Mouse (Mus musculus) adrenal gland, adult 2 months (tissue): ENCODE measurements around the gene Clpp. TPM values are rescaled to one million over a fixed set of nuclear protein-coding genes. Genes with fewer than 3 reads are reported as not detected.

Experiments used
- DNase-seq: peaks from one replicate; pipeline ENCODE4 v3.0.0; 2021
- polyA plus RNA-seq: library from polyadenylated mRNA; depleted of rRNA; stranded (reverse); fragments of >200 nt; gene quantifications from 2 replicates; pipeline ENCODE4 v1.2.3, GENCODE M21; 2012
- total RNA-seq, 2 experiments: library from RNA; stranded (reverse); gene quantifications; 2 replicates each; pipeline ENCODE4 v1.2.3; 2021

The Clpp gene
- total and polyA plus RNA-seq, 3 experiments = 118 to 378 (median 140) TPM

DNA sequence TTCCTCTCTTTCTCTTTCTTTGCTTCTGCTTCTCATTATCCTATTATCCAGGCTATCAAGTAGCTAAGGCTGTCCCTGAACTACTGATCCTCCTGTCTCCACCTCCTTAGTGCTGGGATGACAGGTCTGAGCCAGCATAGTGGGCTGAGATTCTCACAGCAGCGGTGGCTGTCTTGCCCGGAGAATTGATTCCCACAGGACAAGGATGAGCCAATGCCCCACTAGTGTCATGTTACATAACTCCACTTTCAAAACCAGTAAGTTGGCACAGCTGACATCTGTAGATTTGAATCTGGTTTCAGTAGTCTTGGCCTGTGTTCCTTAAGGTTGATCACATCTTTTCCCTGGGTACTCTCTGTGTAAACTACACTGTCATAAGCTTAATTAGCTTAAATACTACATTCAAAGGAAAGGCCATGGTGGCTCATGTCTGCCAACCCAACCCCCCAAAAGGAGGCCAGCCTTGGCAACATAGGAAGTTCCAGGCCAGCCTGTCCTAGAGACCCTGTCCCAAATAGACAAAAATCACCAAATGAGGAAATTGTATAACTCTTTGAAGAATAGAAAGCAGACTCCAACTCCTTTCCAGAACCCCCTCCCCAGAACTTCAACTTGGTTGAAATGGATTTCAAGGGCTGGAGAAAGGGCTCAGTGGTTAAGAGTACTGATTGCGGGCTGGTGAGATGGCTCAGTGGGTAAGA lies 3.9 kb upstream of the Clpp start:
- no peak for DNase-seq

DNA sequence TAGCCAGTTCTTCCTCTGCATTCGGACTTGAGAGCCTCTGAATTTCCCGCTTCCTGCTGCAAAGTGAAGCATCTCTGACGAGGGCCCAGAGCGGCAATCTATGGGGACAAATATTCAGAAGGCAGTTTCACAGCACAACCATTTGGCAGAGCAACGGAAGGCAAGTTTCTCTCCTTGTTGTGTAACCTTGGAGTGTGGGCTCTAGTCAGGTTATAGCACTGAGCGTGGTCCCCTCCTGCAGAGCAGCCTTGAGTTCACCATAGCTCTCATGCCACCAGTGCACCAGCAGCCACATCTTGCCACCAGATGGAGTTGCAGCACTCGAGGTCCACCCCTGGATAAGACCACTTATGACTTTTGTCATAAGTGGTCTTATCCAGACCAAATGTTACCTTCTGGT lies 1.7 kb upstream of the Clpp start:
- DNase-seq = no peak

DNA sequence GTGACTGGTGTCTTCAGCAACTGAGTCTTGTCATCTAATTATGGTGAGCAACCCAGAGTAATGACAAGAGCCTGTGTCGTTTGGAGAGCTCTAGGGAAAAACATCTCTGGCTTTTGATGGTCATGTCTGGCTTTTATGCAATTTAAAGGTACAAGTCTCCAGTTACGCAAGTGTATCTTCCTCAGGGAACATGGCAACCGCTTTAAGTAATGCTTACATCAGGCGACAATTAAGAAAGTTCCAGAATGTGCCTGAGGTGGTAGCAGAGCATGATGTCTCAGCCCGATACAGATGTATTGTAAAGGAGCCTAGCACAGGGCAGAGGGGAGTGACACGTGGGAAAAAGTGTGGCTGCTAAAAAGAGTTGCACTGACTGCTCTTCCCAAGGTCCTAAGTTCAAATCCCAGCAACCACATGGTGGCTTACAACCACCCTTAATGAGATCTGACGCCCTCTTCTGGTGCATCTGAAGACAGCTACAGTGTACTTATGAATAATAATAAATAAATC lies 1.1 kb upstream of the Clpp start:
- no peak for DNase-seq

DNA sequence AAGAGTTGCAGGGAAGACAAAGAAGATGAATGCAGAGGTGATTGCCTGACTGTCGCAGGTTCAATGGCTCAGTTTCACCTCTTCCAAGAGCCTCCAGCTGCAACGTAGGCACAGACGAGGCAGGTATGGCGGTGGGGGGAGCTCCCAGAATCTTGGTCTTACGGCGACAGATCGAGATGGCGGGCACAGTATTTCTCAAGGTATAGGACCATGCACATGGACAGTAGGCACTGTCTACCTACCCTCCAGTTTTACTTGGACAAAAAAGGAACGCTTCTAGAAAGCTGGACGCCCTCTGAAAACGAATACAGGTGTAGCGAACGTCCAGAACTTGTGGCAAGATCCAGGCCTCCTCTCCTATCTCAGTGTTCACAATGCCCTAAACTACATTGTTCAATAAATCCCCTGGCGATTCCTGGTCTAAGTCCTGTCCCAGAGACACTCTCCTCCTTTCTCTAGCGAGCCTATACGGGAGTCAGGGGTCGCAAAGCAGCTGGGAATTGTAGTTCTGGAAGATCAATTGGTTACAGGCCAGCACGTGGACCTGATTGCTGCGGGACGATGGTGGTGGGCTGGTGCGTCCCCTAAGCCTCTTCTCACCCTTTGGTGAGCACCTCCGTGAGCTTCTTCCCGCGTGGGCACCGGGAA lies 514 bp upstream of the Clpp start:
- DNase-seq = no peak

DNA sequence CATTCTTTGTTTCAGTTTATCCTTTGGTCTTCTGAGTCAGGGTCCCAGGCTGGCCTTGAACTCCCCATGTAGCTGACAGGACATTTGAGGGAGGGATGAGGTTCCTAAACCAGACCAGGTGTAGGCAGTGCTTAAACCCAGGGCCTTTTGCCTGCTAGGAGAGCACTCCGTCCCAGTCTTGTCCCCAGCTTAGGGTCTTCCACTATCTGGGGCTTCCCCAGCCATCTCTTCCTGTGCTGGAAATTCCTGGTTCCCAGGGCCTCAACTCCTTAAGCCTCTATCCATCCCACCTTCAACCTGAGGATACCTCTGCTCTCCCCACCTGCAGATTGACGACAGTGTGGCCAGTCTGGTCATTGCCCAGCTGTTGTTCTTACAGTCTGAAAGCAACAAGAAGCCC lies 861 bp downstream of the Clpp start:
- no peak for DNase-seq

DNA sequence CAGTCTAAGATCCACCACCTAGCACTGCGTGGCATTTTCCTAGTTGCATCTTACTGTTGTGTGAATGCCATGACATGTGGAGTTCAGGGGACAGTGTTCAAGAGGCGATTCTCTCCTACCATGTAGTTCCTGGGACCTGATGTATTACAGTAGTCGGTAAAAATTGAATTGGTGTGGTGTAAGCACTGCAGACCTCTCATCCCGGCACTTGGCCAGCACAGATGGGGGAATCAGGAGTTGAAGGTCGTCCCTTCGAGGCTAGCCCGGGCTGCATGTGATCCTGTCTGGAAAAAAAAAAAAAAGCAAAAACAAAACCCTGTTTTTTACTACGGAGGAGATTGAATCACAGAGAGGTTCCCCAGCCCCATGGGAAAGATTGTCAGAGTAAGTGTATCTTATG lies 4.9 kb downstream of the Clpp start:
- peak; percentile 65 for DNase-seq

DNA sequence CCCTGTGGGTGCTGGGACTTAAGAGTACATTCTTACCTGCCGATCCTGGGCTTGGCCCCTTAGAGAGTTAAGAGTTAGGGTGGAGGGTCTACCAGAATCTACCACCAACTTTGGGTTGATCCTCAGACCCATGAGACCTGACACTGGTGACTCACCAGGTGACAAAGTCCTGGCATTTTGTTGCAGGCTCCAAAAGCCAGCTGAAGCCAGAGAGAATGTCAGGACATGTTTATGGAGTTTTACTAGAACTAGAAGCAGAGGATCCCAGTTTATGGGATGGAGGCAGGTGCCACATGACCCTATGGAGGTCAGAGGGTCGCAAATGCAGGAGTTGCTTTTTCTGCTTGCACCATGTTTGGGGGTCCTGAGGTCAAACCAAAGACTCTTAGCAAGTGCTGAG lies 6.4 kb downstream of the Clpp start:
- peak; percentile 66 for DNase-seq

DNA sequence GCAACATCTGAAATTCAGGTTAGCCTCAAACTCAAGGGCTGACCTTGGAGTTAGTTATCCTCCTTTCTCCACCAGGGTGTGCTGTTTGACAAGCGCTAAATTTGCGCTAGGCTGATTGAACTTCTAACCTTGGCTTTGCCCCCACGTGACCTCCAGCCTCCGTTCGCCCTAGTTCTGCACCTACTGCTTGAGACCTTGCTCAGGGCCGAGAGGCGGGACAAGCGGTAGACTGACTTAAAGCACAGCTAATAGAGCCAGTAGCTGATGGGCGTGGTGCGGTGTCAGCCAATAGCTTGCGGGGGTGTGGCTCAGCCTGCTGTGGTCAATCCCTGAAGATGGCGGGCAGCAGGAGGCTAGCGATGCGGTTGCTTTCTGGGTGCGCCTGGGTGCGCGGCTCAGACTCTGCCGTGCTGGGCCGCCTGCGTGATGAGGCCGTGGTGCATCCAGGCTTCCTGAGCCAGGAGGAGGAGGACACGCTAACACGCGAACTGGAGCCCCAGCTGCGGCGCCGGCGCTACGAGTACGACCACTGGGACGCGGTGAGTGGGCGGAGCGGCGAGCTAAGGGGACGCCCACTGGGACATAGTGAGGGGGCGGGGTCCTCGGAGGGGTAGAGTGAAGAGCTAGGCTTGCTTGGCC lies 7.0 kb downstream of the Clpp start, which contains the start of gene Alkbh7:
Gene Alkbh7 (plus strand): TSS at position 311 of the 639 bp plus-strand sequence.
- peak; percentile 98 for DNase-seq

DNA sequence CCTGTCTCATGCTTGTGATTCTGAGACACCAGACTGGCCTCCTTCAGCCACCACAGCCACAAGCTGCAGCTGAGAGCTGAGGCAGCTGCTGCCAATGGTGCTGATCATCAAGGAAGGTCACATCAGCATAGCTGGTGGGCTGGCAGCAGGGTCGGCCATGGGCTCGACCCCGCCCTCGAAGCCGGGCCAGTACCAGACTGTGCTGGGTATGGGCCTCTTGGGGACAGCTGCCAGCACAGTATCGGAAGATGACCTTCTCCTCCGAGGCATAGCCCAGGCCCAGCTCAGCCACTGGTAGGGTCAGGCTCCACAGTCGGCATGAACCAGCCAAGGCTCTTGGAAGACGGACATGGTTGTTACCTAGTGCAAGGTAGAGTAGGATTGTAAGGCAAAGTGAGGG lies 9.3 kb downstream of the Clpp start:
- DNase-seq = peak; percentile 77

DNA sequence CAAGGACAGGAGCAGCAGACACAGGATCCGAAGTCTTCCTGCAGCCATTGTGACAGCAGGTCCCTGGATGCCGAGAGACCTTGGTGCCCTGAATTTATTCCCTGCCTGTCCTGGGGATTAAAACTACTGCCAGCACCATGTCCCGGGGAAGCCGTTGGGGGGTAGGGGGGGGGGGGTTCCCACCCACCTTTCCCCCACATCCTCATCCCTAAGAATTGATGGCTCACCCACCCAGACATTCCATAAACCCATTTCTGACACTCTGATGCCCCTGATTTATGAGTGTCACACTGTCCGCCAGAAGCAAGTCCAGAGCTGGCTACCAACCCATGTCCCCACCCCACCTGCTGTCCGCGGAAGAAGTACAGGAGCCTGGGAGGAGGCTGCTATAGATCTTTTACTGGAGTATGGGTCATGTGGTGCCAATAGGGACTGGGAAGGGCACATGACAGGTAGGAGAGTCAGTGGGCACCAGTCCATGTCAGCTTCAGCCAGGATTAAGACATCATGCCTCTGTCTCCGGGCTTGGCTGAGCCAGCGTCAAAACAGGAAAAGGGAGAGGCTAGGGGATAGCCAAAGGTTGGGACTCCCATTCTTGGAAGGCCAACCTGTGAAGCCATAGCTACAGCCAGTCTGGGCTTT lies 10.0 kb downstream of the Clpp start, which contains the start of gene Pspn:
Gene Pspn (minus strand): TSS at position 51 of the 642 bp plus-strand sequence.
- DNase-seq = peak; percentile 48

DNA sequence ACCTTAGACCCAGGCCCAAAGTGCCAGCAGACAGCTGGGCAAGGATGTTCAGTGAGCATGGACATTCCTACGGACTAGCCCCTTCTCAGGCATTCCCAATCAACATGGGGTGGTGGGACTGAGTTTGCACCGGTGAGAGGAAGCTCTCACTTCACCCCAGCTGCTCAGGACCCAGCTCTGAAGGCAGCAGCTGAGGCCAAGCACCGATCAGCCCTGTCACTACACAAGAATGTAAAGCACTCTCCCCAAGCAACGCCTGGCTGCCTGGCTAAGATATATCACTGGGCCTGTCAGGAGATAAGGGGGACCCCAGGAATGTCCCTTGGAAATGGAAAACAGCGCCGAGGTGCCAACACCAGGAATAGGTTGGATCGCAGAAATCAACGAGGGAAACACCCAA lies 11.1 kb downstream of the Clpp start:
- DNase-seq = no peak

DNA sequence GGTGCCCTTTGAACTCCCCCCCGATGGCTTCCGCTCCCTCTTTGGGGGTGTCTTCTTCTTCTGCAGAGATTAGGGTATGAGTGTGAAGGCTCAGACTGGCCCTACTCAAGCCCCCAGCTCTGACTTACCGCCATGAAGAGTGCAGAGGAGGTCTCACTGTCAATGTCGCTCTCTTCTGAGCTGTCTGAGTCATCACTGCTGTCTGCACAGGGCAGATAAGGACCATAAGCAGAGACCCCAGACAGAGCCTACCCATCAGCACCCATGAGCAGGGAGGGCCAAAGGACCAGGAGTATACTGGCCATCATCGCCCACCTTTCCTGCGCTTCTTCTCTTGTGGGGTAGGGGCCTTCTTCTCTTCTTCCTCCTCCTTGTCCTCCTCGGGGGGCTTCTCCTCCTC lies 13.9 kb downstream of the Clpp start:
- no peak for DNase-seq

DNA sequence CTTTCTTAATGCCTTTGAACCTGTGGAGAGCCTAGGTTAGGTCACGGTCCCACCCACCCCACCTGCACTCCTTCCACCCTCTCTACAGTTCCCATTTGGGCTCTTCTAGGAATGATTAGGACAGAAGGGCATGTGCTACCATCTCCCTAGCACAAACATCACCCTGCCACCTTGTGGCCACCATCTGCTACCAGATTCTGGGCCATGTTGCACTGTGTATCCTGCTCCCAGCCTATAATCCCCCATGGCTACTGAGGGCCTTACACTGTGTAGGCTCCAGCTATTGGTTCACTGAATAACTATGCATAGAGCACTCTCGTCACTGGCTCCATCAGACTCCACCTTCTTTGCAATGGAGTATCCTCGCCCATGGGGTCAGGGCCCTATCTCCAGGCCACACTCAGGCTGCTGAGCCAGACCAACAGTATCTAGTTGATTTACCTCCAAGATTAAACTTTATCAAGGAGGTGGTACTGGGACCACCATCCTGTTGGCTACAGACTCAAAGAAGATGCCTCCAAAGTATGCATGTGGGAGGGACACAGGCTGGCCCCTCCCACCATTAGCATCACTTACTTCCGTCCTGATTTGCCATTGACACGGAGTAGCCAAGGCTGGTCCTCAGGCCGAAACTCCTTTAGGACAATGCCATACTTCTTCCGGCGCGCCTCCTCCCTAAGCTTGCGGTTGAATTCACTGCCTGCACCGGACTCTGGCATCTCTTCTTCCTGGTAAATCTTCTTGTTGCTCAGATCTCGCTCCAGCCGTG lies 17.2 kb downstream of the Clpp start:
- DNase-seq = no peak

DNA sequence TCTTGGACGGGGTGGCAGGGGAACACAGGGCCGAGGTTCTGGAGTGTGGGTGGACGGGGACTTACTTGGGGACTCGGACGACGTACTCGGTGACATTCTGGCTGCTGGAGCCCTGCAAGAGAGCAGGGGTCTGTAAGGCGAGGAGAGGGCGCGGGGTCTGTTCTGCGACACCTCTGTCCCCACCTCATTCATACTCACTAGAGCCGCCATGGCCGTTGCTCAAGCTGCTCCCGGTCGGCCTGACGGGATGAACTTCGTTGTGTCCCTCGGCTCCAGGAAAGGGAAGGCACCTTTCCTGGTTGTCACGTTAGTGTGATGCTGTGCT lies 20.8 kb downstream of the Clpp start:
- DNase-seq = no peak

DNA sequence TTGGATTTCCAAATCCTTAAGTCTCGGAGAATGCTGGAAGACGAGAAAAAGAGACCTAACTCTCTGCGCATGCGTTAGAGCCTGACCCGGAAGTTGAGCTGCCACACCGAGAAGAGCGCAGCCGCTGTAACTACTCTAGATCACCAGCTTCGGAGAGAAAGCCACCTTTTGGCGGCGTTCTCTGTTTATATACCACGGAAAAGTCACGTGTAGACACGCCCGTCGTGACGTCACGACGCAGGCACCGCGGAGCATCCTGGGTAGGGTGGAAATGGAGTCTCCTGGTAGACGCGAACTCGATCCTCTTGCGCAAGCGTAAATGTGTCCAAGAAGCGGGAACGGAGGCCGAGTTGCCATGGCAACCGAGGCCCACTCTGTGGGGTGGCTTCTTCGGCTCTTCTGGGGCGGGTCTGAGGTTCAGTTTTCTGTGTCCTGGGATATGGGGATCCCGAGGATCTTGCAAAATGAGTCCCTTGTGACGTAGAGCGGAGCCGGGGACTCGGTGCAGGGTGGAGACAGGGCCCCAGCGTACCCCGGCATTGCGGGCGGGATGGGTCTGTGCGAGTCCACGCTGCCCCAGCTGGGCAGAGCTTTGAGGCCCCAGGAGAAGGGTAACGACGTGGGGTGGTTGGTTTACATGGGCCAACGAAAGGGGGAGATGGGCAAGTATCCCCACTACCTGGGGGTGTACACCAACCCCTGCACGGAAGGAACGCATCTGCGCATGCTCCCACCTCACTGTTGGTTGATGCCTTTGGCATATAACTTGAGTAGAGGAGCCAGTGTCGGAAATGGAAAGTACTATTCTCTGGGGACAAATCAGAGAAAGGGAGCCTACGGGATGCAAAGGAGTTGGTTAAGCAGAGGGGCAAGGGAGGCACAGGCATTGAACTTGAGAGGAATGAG lies 21.4 kb downstream of the Clpp start, which contains the start of the genes Gtf2f1 and Gm17949:
Gene Gtf2f1 (minus strand): TSS at position 53 of the 906 bp plus-strand sequence.
Gene Gm17949 (plus strand): TSS at position 234 of the 906 bp plus-strand sequence.
- DNase-seq = peak; percentile 96

DNA sequence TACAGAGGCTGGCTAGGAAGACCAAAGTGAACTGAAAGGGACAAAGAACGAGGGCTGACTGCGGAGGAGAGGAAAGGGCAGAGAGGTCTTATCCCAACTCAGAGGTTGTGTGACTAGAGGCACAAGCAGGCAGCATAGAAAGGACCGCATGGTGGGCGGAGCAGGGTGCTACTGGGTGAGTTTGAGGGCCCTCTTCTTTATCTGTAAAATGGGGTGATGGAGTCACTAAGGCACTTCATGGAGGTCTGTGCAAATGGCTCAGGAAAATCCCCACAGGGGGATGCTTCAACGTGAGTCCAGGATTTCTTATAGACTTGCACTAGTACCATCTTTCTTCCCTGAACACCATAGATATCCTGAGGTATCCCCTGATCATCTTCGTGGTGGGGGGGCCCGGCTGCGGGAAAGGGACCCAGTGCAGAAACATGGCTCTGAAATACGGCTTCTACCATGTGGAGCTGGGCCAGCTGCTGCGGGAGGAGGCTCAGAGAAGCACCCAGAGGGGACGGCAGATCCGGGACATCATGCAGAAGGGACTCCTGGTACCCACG lies 22.2 kb downstream of the Clpp start:
- DNase-seq = no peak

DNA sequence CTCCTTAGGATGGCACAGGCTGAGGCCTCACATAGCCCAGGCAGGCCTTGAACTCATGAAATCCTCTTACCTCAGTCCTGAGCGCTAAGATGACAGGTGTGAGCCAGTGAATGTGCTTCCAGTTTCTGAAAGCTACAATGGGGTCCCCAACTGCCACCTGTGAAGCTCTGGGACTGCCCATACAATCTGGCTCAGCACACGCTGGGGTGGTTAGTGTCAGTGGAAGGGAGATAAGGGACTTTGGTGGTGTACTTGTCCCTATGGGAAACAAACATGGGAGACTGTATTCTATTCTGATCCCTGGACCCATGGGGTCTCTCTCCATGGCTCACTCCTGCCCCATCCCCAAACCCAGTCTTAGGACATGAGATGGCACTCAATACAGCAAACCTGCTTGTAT lies 29.6 kb downstream of the Clpp start:
- DNase-seq = no peak

DNA sequence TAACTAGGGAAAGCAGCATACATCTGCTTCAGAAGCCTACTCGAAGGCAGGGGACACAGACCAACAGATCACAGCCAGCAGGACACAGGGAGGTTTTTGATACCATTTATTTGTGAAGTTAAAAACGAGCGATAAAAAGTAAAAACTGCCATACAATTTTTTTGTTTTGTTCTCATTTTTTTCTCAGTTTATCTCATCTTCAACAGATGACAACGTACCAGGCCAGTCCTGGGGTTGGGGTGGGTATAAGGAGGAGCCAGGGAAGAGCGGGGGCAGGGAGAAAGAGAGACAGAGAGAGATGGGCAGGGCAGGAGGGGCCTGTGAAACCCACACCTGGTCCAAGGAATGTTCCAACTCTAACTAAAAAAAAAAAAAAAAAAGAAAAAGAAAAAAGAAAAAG lies 30.9 kb downstream of the Clpp start:
- DNase-seq = no peak

DNA sequence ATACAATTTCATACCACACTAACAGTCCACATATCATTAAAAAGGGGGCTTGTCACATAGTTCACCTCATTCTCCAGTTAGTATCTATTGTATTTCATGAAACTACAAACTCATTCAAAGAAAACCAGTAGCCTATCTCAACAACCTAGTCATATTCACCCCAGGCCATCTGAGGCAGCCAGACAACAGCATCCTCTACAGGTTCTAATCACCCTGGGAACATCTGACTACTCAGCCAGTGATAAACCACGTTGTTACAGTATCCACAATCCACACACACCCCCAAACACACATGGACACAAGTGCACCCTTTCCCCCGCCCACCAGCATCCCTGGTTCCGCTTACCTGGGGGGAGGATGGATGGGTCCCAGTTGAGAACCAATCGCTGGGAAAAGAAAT lies 37.4 kb downstream of the Clpp start:
- DNase-seq = no peak

DNA sequence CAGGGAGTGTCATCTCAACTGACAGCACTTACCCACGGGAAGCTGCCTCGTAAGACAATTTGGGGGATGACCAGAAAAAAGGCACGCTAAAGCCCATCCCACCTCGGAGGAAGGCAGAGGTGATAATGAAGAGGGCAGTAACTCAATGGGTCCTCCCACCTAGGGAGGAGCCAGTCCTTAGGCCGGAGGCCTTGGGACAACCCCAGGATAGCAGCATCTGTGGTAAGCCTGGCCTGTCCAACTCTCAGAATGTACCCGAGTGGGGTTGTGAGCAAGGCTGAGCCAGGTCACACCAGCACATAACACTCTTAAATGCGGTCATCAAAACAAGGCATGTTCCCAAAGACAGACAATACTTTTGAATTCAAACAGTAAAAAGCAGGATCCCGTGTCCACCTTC lies 39.6 kb downstream of the Clpp start:
- DNase-seq = peak; percentile 58
